Mouse (Mus musculus) brain, adult 2 months (tissue): ENCODE measurements at regions not wholly inside any gene's neighbourhood (a gene's known extent, or its start where the extent isn't known, plus 50 kb on each side); places are given as distances from the start of the nearest gene placed in this dataset.

Source experiments
- DNase-seq: peaks from one replicate; pipeline ENCODE4 v3.0.0; 2011; ENCODE audit warnings: low read depth, low spot score

- no peak for DNase-seq
These were observed 54.3 kb upstream of the Spry2 start for GRCm38 (mm10) chr14:105950924-105951323.

- peak; percentile 21 for DNase-seq
These were observed 58.5 kb upstream of the Spry2 start for GRCm38 (mm10) chr14:105955082-105955481.

- DNase-seq = peak; percentile 21
These were observed 60.2 kb upstream of the Spry2 start for GRCm38 (mm10) chr14:105956796-105957195.

- no peak for DNase-seq
These were observed 61.4 kb upstream of the Spry2 start for GRCm38 (mm10) chr14:105958005-105958404.

DNA sequence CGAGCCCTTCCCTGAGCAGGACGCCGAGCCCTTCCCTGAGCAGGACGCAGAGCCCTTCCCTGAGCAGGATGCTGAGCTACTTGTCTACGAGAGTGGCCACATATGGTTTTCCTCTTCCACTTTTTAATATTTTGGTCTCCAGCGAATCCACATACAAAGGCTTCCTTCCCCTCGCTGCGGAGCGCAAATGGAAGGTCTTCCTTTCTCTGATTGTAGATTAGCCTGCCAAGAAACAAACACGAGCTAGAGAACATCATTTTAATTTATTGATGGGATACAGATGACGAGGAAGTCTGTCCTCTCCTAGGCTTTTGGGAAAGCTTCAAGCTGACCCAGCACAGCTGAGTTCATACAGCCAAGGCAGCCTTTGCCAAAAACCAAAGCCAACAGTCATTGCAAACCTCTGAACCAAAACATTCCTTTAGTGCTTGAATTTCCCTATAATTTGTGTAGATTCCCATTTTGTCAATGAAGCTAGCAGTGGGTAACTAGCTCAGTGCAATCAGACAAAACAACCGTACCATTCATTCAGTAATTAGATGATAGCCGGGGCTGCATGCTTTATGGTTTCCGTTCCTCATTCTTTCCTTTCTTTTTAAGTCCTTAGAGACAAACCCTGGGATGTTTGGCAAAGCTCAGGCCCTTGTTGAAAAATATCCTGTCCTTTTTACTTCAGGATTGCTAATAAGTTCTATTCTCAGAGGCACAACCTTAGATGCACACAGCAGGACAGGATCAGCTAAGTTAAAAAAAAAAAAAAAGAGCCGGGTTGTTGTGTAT, 83.1 kb upstream of the Spry2 start:
- DNase-seq = no peak

GRCm38 (mm10) chr14:105980324-105980680, 83.7 kb upstream of the Spry2 start:
- no peak for DNase-seq

DNA sequence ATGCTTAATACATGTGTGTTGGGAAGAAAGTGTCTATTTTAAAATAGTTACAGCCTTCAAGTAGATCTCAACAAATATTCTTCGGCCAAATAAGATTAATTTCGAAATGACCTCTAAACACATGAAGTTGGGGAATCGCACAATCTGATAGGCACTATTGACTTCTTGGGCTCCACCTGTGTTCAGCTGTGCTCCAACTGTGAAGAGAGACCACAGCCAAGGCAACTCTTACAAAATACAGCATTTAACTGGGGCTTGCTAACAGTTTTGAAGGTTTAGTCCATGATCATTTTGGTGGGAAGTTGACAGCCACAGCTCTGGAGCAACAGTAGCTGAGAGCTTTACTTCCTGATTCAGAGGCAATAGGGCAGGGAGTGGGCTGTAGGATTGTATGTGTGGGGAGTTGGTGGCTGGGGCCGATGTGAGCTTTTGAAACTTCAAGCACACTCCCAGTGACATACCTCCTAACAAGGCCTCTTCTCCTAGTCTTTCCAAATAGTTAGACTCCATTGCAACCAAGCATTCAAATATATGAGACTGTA, 90.8 kb upstream of the Spry2 start:
- no peak for DNase-seq

DNA sequence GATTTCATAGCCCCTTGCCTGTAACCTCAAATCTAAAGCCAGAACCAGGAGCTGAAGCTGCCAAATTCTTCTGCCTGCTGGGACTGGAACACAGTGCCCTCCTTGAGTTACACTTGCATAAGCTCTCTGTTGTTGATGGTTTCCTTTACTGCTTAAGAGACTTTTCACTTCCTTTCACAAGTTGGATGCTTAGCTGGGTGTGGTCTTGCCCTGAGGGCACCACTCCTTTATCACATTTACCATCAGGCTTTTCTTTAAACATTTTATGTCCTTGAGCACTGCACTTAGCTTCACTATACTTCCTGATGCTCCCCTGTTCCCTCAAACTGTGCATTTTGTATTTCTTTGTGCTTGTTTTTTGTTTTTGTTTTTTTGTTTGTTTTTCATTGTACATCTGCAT, 92.1 kb upstream of the Spry2 start:
- DNase-seq = no peak

DNA sequence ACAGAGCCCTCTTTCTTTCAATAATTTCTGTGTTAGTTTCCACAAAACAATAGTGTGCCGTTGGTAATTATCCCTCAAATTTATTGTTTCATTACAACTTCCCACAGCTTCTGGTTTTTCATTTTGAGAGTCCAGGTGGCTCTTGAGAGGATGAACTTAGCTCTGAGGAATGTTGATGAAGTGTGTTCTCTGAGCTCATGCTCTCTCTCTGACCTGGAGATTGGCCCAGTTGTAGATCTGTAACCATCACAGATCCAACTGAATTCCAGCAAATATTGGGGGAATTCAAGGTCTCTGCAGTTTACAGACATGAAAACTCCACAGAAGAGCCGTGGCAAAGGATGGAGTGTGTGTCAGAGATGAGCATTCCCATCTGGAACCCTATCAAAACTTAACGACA, 96.5 kb upstream of the Spry2 start:
- DNase-seq = no peak

GRCm38 (mm10) chr14:105999801-106000200, 103.2 kb upstream of the Spry2 start:
- peak; percentile 82 for DNase-seq

GRCm38 (mm10) chr14:106007769-106008168, 98.2 kb upstream of the Trim52 start:
- no peak for DNase-seq

- no peak for DNase-seq
These were observed 97.0 kb upstream of the Trim52 start for GRCm38 (mm10) chr14:106008951-106009350.

GRCm38 (mm10) chr14:106010961-106011360, 95.0 kb upstream of the Trim52 start:
- DNase-seq = peak; percentile 45

DNA sequence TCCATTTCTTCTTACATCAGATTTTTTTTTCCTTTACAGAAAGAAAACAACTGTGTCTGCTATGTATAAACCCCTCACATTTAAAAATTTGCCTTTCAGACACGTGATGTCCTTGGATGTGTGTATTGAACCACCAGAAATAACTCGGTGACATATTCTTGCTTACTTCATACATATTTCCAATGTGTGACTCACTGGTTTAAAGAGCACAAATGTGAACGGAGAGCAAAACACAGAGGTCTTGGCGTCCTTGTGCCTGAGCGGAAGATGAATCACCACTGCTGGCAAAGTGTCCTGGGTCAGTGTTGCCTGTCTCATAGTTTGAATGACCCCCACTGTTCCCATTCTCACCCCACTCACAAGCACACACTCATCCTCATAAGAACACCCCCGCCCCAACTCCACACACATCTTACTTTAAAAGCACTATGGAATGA, 94.0 kb upstream of the Trim52 start:
- DNase-seq = peak; percentile 75

DNA sequence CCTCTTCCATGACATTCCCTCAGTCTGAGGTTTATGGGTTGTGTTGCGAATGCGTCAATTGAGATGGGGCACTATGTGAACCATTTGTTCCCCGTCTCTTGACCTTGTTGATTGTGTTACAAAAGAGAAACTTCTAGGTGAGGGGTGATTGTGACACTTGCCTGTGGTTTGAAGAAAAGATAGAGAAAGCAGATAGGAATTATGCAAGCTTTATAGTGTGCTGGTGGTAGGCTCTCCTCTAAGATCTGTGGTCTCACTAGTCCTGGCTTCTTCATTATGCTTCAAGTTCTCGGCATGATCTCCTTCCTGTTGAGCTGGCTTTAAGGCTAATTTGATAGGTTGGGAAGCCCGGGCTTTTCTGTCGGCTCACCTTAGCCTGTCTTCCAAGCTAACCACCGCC, 83.2 kb upstream of the Trim52 start:
- no peak for DNase-seq

DNA sequence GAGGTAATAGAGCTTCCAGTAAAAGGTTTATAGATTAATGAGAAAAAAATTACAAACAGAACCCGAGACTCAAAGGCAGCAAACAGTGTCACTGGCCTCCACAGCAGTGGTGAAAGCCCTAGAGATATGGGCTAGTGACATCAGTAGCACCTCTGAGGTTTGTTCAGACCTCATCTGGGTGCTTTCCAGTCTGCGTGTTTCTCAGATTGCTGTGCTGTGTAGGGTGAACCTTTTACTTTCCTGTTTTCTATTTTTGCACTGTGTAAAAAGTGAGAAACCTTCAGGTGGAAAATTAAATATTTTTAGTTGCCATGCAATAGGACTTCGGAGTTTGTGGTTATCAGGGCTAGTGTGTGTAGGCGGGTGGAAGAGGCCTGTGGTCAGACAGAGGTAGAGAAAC, 79.2 kb upstream of the Trim52 start:
- DNase-seq = no peak

- no peak for DNase-seq
These were observed 78.3 kb upstream of the Trim52 start for GRCm38 (mm10) chr14:106027686-106028085.

- no peak for DNase-seq
These were observed 74.9 kb upstream of the Trim52 start for GRCm38 (mm10) chr14:106031094-106031493.

DNA sequence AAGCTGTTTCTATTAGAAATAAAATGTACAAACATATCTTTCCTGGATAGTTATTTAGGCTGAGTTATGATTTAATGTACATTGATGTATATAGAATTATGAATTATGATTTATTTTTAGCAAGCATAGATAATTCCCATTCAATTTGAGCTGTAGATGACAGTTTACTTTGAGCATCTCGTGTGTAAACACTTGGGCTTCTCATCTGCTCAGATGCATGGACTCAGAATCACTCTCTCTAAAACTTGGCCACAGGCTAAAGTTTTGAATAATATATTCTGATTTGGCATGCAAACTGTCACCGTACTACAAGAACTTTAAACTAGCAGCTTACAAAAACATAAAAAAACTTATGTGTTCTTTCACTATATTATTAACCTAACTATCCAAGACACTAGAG, 72.2 kb upstream of the Trim52 start:
- DNase-seq = no peak

DNA sequence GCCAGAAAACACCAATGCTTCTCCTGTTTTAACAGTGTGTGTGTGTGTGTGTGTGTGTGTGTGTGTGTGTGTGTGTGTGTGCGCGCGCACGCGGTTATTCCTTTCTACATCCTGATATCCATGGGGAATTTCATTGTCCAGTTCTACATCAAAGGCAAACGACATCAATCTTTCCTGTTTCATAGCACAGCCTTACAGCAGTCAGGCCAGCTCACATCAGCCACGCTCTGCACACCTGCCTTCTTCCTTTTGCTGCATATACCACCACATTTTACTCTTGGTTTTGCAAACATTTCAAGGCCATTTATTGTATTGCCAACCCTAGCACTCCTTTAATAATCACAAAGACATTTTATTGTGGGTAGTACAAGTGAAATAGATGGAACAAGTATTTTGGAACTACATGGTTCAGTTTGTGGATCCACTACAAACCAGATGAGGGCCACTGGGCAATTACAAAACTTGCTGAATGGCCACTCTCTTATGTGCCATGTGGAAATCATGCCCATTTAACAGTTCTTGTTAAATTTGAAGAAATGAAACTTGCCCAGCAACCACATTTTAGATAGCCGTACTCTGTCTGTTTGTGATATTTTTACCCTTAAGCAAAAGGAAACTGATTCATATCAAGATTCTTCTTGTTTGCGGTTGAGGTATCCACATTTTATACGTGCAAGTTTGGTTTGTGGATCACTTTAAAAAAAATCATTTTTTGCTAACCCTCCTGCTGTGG, 70.9 kb upstream of the Trim52 start:
- no peak for DNase-seq

DNA sequence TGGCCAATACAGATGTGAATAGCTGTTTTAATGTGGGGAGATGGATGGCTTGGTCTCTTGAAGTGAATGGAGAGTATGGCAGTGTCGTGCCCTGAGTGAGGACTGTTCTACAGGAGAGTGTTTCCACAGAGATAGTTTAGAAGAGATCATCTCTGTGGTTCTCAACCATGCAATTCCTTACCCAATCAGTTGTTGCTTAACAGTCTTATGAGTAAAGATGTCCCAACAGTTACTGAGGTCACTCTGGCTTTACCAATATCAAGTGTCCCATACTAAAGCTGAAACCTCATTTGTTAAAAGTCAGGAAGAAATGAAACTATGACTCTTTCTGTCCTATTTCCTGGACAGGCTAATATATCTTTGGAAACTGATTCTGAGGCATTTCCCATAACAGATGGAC, 61.7 kb upstream of the Trim52 start:
- no peak for DNase-seq

DNA sequence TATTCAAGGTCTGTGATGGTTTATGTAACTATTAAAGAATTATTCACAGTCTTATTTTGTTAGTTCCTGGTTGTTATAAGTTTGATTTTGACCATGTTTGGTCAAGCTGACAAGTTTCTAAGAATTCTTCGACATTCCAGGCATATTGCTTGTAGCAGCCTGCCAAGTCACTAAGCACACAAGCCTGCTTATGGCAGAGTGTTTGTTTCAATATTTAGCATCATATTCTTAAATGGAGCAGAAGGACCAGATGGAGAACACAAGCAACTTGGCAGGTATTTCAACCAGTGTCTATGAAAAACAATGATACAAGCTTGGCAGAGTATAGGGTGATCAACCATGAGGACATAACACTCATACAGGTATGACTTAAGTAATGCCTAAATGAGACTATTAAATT, 55.8 kb upstream of the Trim52 start:
- peak; percentile 76 for DNase-seq
